Mouse (Mus musculus) lung, postnatal 0 days (tissue): ENCODE measurements at regions not wholly inside any gene's neighbourhood (a gene's known extent, or its start where the extent isn't known, plus 50 kb on each side); places are given as distances from the start of the nearest gene placed in this dataset.

Experiments used
- ATAC-seq: fragments of 200-750 bp; cut with Nextera tagmentation; 2 replicates; pipeline ENCODE4 v1.8.0; 2017; ENCODE audit warnings: moderate library complexity
- DNase-seq: peaks from one replicate; pipeline ENCODE4 v3.0.0-alpha.2; 2016; ENCODE audit warnings: low spot score
- H3K27ac ChIP-seq: fragments of 300-500 bp; sonication (generic); 2 replicates; pipeline ENCODE4 v1.5.1; 2014; ENCODE audit warnings: antibody characterized with exemption, mild to moderate bottlenecking, low read length, mixed read lengths
- H3K27me3 ChIP-seq: fragments of 300-500 bp; sonication (generic); replicated peaks from 2 replicates; pipeline ENCODE4 v1.6.1; 2014; ENCODE audit warnings: low read length, mixed read lengths; ENCODE audit not compliant: insufficient read depth
- H3K36me3 ChIP-seq: fragments of 300-500 bp; sonication (generic); 2 replicates; pipeline ENCODE4 v1.6.1; 2014; ENCODE audit warnings: low read length, mixed read lengths; ENCODE audit not compliant: insufficient read depth
- H3K4me1 ChIP-seq: fragments of 300-500 bp; sonication (generic); 2 replicates; pipeline ENCODE4 v1.6.1; 2014; ENCODE audit warnings: antibody characterized with exemption, low read depth, low read length, mixed read lengths; ENCODE audit not compliant: insufficient read depth
- H3K4me2 ChIP-seq: fragments of 300-500 bp; sonication (generic); replicated peaks from 2 replicates; pipeline ENCODE4 v1.6.1; 2014; ENCODE audit warnings: low read depth, mild to moderate bottlenecking, low read length, moderate library complexity, mixed read lengths
- H3K4me3 ChIP-seq: fragments of 300-500 bp; sonication (generic); 2 replicates; pipeline ENCODE4 v1.5.1; 2014; ENCODE audit warnings: low read depth, low read length
- H3K9ac ChIP-seq: fragments of 300-500 bp; sonication (generic); replicated peaks from 2 replicates; pipeline ENCODE4 v1.6.1; 2014; ENCODE audit warnings: low read depth, mild to moderate bottlenecking
- H3K9me3 ChIP-seq: fragments of 300-500 bp; sonication (generic); 2 replicates; pipeline ENCODE4 v1.6.1; 2016; ENCODE audit warnings: low read length, mixed read lengths
- CTCF ChIP-seq: IDR thresholded peaks from 2 replicates; pipeline ENCODE4 v1.5.1; 2016; ENCODE audit warnings: antibody characterized with exemption, mild to moderate bottlenecking
- EP300 ChIP-seq: IDR thresholded peaks from 2 replicates; pipeline ENCODE4 v1.6.1; 2016; ENCODE audit warnings: antibody characterized with exemption, mild to moderate bottlenecking, control low read depth
- WGBS: fragments of 180-500 bp; shearing (Covaris S2); extraction: QIAGEN DNeasy Blood & Tissue Kit; methylation state at CpG from one replicate; pipeline ENCODE4 v1.1.7; 2014; 5-methylcytosine and 5-hydroxymethylcytosine counted together

DNA sequence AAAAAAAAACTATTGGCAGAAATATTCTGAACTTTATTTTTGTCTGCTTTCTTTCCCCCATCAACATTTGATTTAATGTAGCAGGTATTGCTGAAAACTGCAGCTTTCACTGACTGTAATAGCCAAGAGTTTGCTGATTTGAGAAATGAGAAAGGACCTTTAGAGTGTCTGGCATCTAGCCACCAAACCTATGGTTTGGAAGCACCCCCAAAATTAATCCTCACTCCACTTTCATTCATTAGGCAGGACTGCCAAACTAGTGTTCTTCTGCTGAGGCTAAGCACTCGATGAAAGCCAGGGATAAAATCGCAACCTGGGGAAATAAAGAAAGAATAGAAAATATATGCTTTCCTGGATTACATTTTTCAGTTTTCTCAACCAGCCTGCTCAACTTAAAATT, 320.4 kb downstream of the Atp6ap1l start:
- Histone ChIP-seq H3K36me3 (no peaks in the 10 kb centered on the region), H3K4me3 (no peak overlapping the region), H3K27ac (no peak overlapping the region), H3K4me2 (no peak overlapping the region), H3K9me3 (no peaks in the 10 kb centered on the region), H3K27me3 (no peaks in the 10 kb centered on the region), H3K4me1 (no peaks in the 10 kb centered on the region), H3K9ac (no peak overlapping the region)
- no peak for TF ChIP-seq EP300
- TF ChIP-seq CTCF = no peak
- DNase-seq (no peak), ATAC-seq (no peak)
- 77% methylated on average over 2 of the region's 2 CpGs for WGBS

- no peaks in the 10 kb centered on the region for H3K36me3 ChIP-seq
- no peak for TF ChIP-seq CTCF
- no peak for TF ChIP-seq EP300
- H3K9ac ChIP-seq = no peak overlapping the region
- H3K4me1 ChIP-seq = no peaks in the 10 kb centered on the region
- H3K4me2 ChIP-seq = no peak overlapping the region
- DNase-seq = no peak
- H3K9me3 ChIP-seq = no peaks in the 10 kb centered on the region
- H3K27ac ChIP-seq = no peak overlapping the region
- no peak for ATAC-seq
- WGBS = 88% methylated on average over 2 of the region's 2 CpGs
- H3K4me3 ChIP-seq = no peak overlapping the region
- H3K27me3 ChIP-seq = no peaks in the 10 kb centered on the region
Observed at GRCm38 (mm10) chr13:90575371-90575770, 329.8 kb downstream of the Atp6ap1l start.

GRCm38 (mm10) chr13:90572580-90572979, 332.6 kb downstream of the Atp6ap1l start:
- WGBS = 69% methylated on average over 2 of the region's 2 CpGs
- Histone ChIP-seq H3K36me3 (no peaks in the 10 kb centered on the region), H3K4me2 (no peak overlapping the region), H3K4me3 (no peak overlapping the region), H3K27ac (no peak overlapping the region), H3K4me1 (no peaks in the 10 kb centered on the region), H3K9me3 (no peaks in the 10 kb centered on the region), H3K9ac (no peak overlapping the region), H3K27me3 (no peaks in the 10 kb centered on the region)
- ATAC-seq (peak; percentile 68; the same call in 1 of the 2 replicates), DNase-seq (no peak)
- TF ChIP-seq CTCF (no peak), EP300 (peak; percentile 66)

DNA sequence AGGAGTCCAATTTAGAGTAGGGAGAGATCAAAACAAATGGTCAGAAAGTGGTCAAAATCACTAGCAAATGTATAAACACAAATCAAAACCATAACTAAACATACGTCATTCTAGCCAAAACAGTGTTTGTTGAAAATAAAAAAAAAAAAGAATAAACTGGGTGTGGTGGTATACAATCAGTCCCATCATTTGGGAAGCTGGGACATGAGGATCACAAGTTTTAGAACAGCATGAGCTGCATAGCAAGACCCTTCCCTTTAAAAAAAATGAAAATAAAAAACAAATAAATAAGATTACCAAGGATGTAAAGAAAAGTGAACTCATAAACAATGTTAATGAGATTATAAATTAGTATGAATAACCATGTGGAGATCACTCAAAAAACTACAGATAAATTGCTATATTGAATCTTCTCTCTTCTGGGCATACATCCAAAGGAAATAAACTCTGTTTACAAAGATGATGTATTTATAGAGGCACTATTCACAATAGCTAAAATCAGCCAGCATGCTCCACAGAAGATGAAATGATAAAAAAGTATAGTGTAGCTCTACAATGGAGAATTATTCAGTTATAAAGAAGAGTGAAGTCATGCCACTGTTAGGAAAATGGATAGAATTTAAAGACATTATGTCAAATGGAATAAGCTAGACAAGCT, 341.8 kb downstream of the Atp6ap1l start:
- peak; percentile 55 for ATAC-seq
- TF ChIP-seq CTCF = no peak
- peak; percentile 48 for TF ChIP-seq EP300
- Histone ChIP-seq H3K4me1 (no peaks in the 10 kb centered on the region), H3K9me3 (no peaks in the 10 kb centered on the region), H3K27ac (no peak overlapping the region), H3K4me2 (no peak overlapping the region), H3K36me3 (no peaks in the 10 kb centered on the region), H3K4me3 (no peak overlapping the region), H3K27me3 (no peaks in the 10 kb centered on the region), H3K9ac (no peak overlapping the region)
- 54% methylated on average over 1 of the region's 1 CpGs for WGBS
- DNase-seq = peak; percentile 64

- H3K27me3 ChIP-seq = no peaks in the 10 kb centered on the region
- no peaks in the 10 kb centered on the region for H3K9me3 ChIP-seq
- DNase-seq = peak; percentile 20
- no peak overlapping the region for H3K27ac ChIP-seq
- TF ChIP-seq CTCF = no peak
- TF ChIP-seq EP300 = no peak
- no peak for ATAC-seq
- no peak overlapping the region for H3K9ac ChIP-seq
- no peak overlapping the region for H3K4me2 ChIP-seq
- WGBS = 38% methylated on average over 1 of the region's 1 CpGs
- no peak overlapping the region for H3K4me3 ChIP-seq
- no peaks in the 10 kb centered on the region for H3K36me3 ChIP-seq
- H3K4me1 ChIP-seq = no peaks in the 10 kb centered on the region
Observed at GRCm38 (mm10) chr13:90560095-90560494, 345.1 kb downstream of the Atp6ap1l start.

DNA sequence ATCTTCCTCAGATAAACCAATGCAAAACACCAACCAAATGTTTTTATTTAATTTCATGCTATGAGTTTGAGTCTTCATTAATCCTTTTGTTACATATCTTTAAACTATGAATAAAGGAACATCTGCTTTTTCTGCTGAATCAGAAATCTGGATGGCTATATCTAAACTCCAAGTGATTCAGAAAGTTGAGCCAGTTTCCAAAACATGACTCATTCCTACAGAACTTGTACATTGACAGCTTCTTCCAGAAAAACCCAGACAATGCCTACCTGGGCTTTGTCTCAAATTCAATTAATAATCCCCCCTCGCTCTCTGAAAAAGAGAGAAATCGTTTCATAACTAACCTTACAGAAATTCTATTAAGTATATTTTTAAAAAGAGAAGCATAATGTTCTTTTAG, 345.7 kb downstream of the Atp6ap1l start:
- Histone ChIP-seq H3K36me3 (no peaks in the 10 kb centered on the region), H3K4me1 (no peaks in the 10 kb centered on the region), H3K9me3 (no peaks in the 10 kb centered on the region), H3K27me3 (no peaks in the 10 kb centered on the region), H3K9ac (no peak overlapping the region), H3K27ac (no peak overlapping the region), H3K4me2 (no peak overlapping the region), H3K4me3 (no peak overlapping the region)
- ATAC-seq (no peak), DNase-seq (no peak)
- WGBS = 93% methylated on average over 2 of the region's 2 CpGs
- TF ChIP-seq EP300 (no peak), CTCF (no peak)

- no peaks in the 10 kb centered on the region for H3K9me3 ChIP-seq
- no peak overlapping the region for H3K4me3 ChIP-seq
- H3K4me2 ChIP-seq = no peak overlapping the region
- no peak for TF ChIP-seq EP300
- no peak for TF ChIP-seq CTCF
- DNase-seq (no peak), ATAC-seq (no peak)
- H3K4me1 ChIP-seq = no peaks in the 10 kb centered on the region
- no peak overlapping the region for H3K9ac ChIP-seq
- H3K27me3 ChIP-seq = no peaks in the 10 kb centered on the region
- no peaks in the 10 kb centered on the region for H3K36me3 ChIP-seq
- 67% methylated on average over 2 of the region's 2 CpGs for WGBS
- H3K27ac ChIP-seq = no peak overlapping the region
Observed at GRCm38 (mm10) chr13:90551166-90551565, 354.0 kb downstream of the Atp6ap1l start.
